Mouse (Mus musculus): ENCODE measurements at regions not wholly inside any gene's neighbourhood (a gene's known extent, or its start where the extent isn't known, plus 50 kb on each side); places are given as distances from the start of the nearest gene placed in this dataset.

- no peak for DNase-seq (ENCODE audit: low spot score in 2 of 2)
Measured at GRCm38 (mm10) chr1:73070126-73070525, 54.4 kb upstream of the Tnp1 start.

Small RNA genes lying in the stretch of these regions (microRNA-seq; reads per million reads assigned to microRNA genes)
- 0 reads per million in 2 experiments for gene Mir6351

Data from layer of hippocampus, adult 8-10 months (tissue).